Mouse (Mus musculus): ENCODE results near the gene Skiv2l. TPM values are rescaled to one million over a fixed set of nuclear protein-coding genes. Genes with fewer than 3 reads are reported as not detected.

Gene Skiv2l
- total and polyA plus RNA-seq, 2 experiments from 2014 or later: 42.8 to 97.7 TPM

- Histone ChIP-seq H3K36me3 (ENCODE audit: insufficient read depth) (no peaks in the 10 kb centered on the region), H3K4me2 (ENCODE audit: low read depth) (no peak overlapping the region), H3K4me3 (ENCODE audit: low read depth, low read length) (no peak overlapping the region), H3K27me3 (ENCODE audit: insufficient read depth, low read length) (no peaks in the 10 kb centered on the region), H3K9me3 (ENCODE audit: low read length) (no peaks in the 10 kb centered on the region), H3K9ac (no peak overlapping the region), H3K27ac (ENCODE audit: low read depth, low read length) (no peak overlapping the region), H3K4me1 (ENCODE audit: insufficient read depth) (no peaks in the 10 kb centered on the region)
- WGBS: 68% methylated on average over 9 of the region's 9 CpGs
- DNase-seq (peak; percentile 21), ATAC-seq (no peak)
- peak; percentile 54 for TF ChIP-seq CTCF (IDR thresholded peaks at IDR 0.05; ENCODE audit: low read depth)
Measured at GRCm38 (mm10) chr17:34795633-34796032, 54.4 kb downstream of the Skiv2l start.

GRCm38 (mm10) chr17:34795016-34795415 lies 55.0 kb downstream of the Skiv2l start:
- no peaks in the 10 kb centered on the region for H3K27me3 ChIP-seq (ENCODE audit: insufficient read depth, low read length)
- TF ChIP-seq CTCF (IDR thresholded peaks at IDR 0.05; ENCODE audit: low read depth): no peak
- DNase-seq: no peak
- no peaks in the 10 kb centered on the region for H3K9me3 ChIP-seq (ENCODE audit: low read length)
- no peak overlapping the region for H3K9ac ChIP-seq
- H3K4me2 ChIP-seq (ENCODE audit: low read depth): no peak overlapping the region
- H3K4me3 ChIP-seq (ENCODE audit: low read depth, low read length): no peak overlapping the region
- no peak overlapping the region for H3K27ac ChIP-seq (ENCODE audit: low read depth, low read length)
- no peaks in the 10 kb centered on the region for H3K4me1 ChIP-seq (ENCODE audit: insufficient read depth)
- no peak for ATAC-seq
- WGBS: 87% methylated on average over 10 of the region's 10 CpGs
- no peaks in the 10 kb centered on the region for H3K36me3 ChIP-seq (ENCODE audit: insufficient read depth)

Small RNAs within 50 kb of the gene (microRNA-seq; reads per million reads assigned to microRNA genes)
- gene Mir6970 (0 to 0.12 reads per million in 2 experiments), gene Mir6971 (1.2 to 4.5 reads per million in 2 experiments), gene Mir6972 (0 to 0.39 reads per million in 2 experiments)

Other genes starting within 250 kb of the Skiv2l start
Only the 30 nearest of the 37 such genes appear.
- gene Ppt2, start 221.7 kb downstream of the Skiv2l start, total RNA-seq (2014; rRNA removed): 24.2 and 27.2 TPM in 2 replicates
- gene Ppt2, start 221.7 kb downstream of the Skiv2l start, polyA plus RNA-seq (2015; fragmentation: Nextera tagmentation; extraction: Ambion mirVana): 17.6 and 20.2 TPM in 2 replicates
- 7.8 and 11.4 TPM in 2 replicates for gene Prrt1, start 220.7 kb downstream of the Skiv2l start, total RNA-seq (2014; rRNA removed)
- 12.2 and 15.1 TPM in 2 replicates for gene Prrt1, start 220.7 kb downstream of the Skiv2l start, polyA plus RNA-seq (2015; fragmentation: Nextera tagmentation; extraction: Ambion mirVana)
- 9.6 and 19.9 TPM in 2 replicates for gene Fkbpl, start 205.4 kb downstream of the Skiv2l start, total RNA-seq (2014; rRNA removed)
- gene Fkbpl, start 205.4 kb downstream of the Skiv2l start, polyA plus RNA-seq (2015; fragmentation: Nextera tagmentation; extraction: Ambion mirVana): 8.2 and 11.4 TPM in 2 replicates
- gene Atf6b, start 203.1 kb downstream of the Skiv2l start, total RNA-seq (2014; rRNA removed): 39.9 and 43.7 TPM in 2 replicates
- 86.1 and 86.4 TPM in 2 replicates for gene Atf6b, start 203.1 kb downstream of the Skiv2l start, polyA plus RNA-seq (2015; fragmentation: Nextera tagmentation; extraction: Ambion mirVana)
- gene Tnxb, start 179.7 kb downstream of the Skiv2l start, total RNA-seq (2014; rRNA removed): 1.0 and 1.7 TPM in 2 replicates
- gene Tnxb, start 179.7 kb downstream of the Skiv2l start, polyA plus RNA-seq (2015; fragmentation: Nextera tagmentation; extraction: Ambion mirVana): 0.08 and 0.16 TPM in 2 replicates
- 1.5 and 1.6 TPM in 2 replicates for gene C4b, start 106.3 kb downstream of the Skiv2l start, total RNA-seq (2014; rRNA removed)
- 0.59 and 0.75 TPM in 2 replicates for gene C4b, start 106.3 kb downstream of the Skiv2l start, polyA plus RNA-seq (2015; fragmentation: Nextera tagmentation; extraction: Ambion mirVana)
- gene Cyp21a1, start 45.6 kb downstream of the Skiv2l start, total RNA-seq (2014; rRNA removed): not detected in 2 replicates
- not detected in 2 replicates for gene Cyp21a1, start 45.6 kb downstream of the Skiv2l start, polyA plus RNA-seq (2015; fragmentation: Nextera tagmentation; extraction: Ambion mirVana)
- 41.9 and 55.6 TPM in 2 replicates for gene Stk19, start 13.3 kb downstream of the Skiv2l start, total RNA-seq (2014; rRNA removed)
- gene Stk19, start 13.3 kb downstream of the Skiv2l start, polyA plus RNA-seq (2015; fragmentation: Nextera tagmentation; extraction: Ambion mirVana): 55.7 and 61.1 TPM in 2 replicates
- 40.0 and 46.0 TPM in 2 replicates for gene Dxo, start 13.2 kb downstream of the Skiv2l start, total RNA-seq (2014; rRNA removed)
- gene Dxo, start 13.2 kb downstream of the Skiv2l start, polyA plus RNA-seq (2015; fragmentation: Nextera tagmentation; extraction: Ambion mirVana): 56.0 and 57.8 TPM in 2 replicates
- gene Nelfe, start 181 bp upstream of the Skiv2l start, total RNA-seq (2014; rRNA removed): 32.0 and 56.2 TPM in 2 replicates
- 49.6 and 54.6 TPM in 2 replicates for gene Nelfe, start 181 bp upstream of the Skiv2l start, polyA plus RNA-seq (2015; fragmentation: Nextera tagmentation; extraction: Ambion mirVana)
- 0.67 and 1.4 TPM in 2 replicates for gene Cfb, start 12.3 kb upstream of the Skiv2l start, total RNA-seq (2014; rRNA removed)
- gene Cfb, start 12.3 kb upstream of the Skiv2l start, polyA plus RNA-seq (2015; fragmentation: Nextera tagmentation; extraction: Ambion mirVana): 1.0 and 1.7 TPM in 2 replicates
- 25.2 and 32.6 TPM in 2 replicates for gene Zbtb12, start 29.3 kb upstream of the Skiv2l start, total RNA-seq (2014; rRNA removed)
- 5.3 and 7.7 TPM in 2 replicates for gene Zbtb12, start 29.3 kb upstream of the Skiv2l start, polyA plus RNA-seq (2015; fragmentation: Nextera tagmentation; extraction: Ambion mirVana)
- not detected in 2 replicates for gene Gm20547, start 31.8 kb upstream of the Skiv2l start, total RNA-seq (2014; rRNA removed)
- gene Gm20547, start 31.8 kb upstream of the Skiv2l start, polyA plus RNA-seq (2015; fragmentation: Nextera tagmentation; extraction: Ambion mirVana): not detected in 2 replicates
- 2.6 and 6.1 TPM in 2 replicates for gene C2, start 48.1 kb upstream of the Skiv2l start, total RNA-seq (2014; rRNA removed)
- 3.0 and 3.5 TPM in 2 replicates for gene C2, start 48.1 kb upstream of the Skiv2l start, polyA plus RNA-seq (2015; fragmentation: Nextera tagmentation; extraction: Ambion mirVana)
- gene Ehmt2, start 48.3 kb upstream of the Skiv2l start, total RNA-seq (2014; rRNA removed): 293 and 302 TPM in 2 replicates
- 45.5 and 61.8 TPM in 2 replicates for gene Ehmt2, start 48.3 kb upstream of the Skiv2l start, polyA plus RNA-seq (2015; fragmentation: Nextera tagmentation; extraction: Ambion mirVana)
- not detected in 2 replicates for gene Slc44a4, start 64.3 kb upstream of the Skiv2l start, total RNA-seq (2014; rRNA removed)
- 0.06 TPM in 1 of 2 replicates, not detected in the other for gene Slc44a4, start 64.3 kb upstream of the Skiv2l start, polyA plus RNA-seq (2015; fragmentation: Nextera tagmentation; extraction: Ambion mirVana)
- gene Neu1, start 81.0 kb upstream of the Skiv2l start, total RNA-seq (2014; rRNA removed): 36.7 and 36.8 TPM in 2 replicates
- 33.5 and 34.5 TPM in 2 replicates for gene Neu1, start 81.0 kb upstream of the Skiv2l start, polyA plus RNA-seq (2015; fragmentation: Nextera tagmentation; extraction: Ambion mirVana)
- gene Hspa1b, start 109.0 kb upstream of the Skiv2l start, total RNA-seq (2014; rRNA removed): 5.2 and 8.1 TPM in 2 replicates
- 0.42 and 0.52 TPM in 2 replicates for gene Hspa1b, start 109.0 kb upstream of the Skiv2l start, polyA plus RNA-seq (2015; fragmentation: Nextera tagmentation; extraction: Ambion mirVana)
- gene Gm20481, start 119.7 kb upstream of the Skiv2l start, total RNA-seq (2014; rRNA removed): not detected in 2 replicates
- not detected in 2 replicates for gene Gm20481, start 119.7 kb upstream of the Skiv2l start, polyA plus RNA-seq (2015; fragmentation: Nextera tagmentation; extraction: Ambion mirVana)
- 7.9 and 13.8 TPM in 2 replicates for gene Hspa1a, start 121.9 kb upstream of the Skiv2l start, total RNA-seq (2014; rRNA removed)
- gene Hspa1a, start 121.9 kb upstream of the Skiv2l start, polyA plus RNA-seq (2015; fragmentation: Nextera tagmentation; extraction: Ambion mirVana): 7.6 and 8.5 TPM in 2 replicates
- 0.24 and 0.46 TPM in 2 replicates for gene Hspa1l, start 122.5 kb upstream of the Skiv2l start, total RNA-seq (2014; rRNA removed)
- gene Hspa1l, start 122.5 kb upstream of the Skiv2l start, polyA plus RNA-seq (2015; fragmentation: Nextera tagmentation; extraction: Ambion mirVana): 0.36 and 0.50 TPM in 2 replicates
- 29.1 and 38.9 TPM in 2 replicates for gene Lsm2, start 131.7 kb upstream of the Skiv2l start, total RNA-seq (2014; rRNA removed)
- 111 and 120 TPM in 2 replicates for gene Lsm2, start 131.7 kb upstream of the Skiv2l start, polyA plus RNA-seq (2015; fragmentation: Nextera tagmentation; extraction: Ambion mirVana)
- 84.4 and 93.4 TPM in 2 replicates for gene Vars, start 150.8 kb upstream of the Skiv2l start, total RNA-seq (2014; rRNA removed)
- 36.7 and 45.4 TPM in 2 replicates for gene Vars, start 150.8 kb upstream of the Skiv2l start, polyA plus RNA-seq (2015; fragmentation: Nextera tagmentation; extraction: Ambion mirVana)
- gene Vwa7, start 166.4 kb upstream of the Skiv2l start, total RNA-seq (2014; rRNA removed): 0.14 and 0.31 TPM in 2 replicates
- 0.08 TPM in 1 of 2 replicates, not detected in the other for gene Vwa7, start 166.4 kb upstream of the Skiv2l start, polyA plus RNA-seq (2015; fragmentation: Nextera tagmentation; extraction: Ambion mirVana)
- 2.2 and 2.7 TPM in 2 replicates for gene Sapcd1, start 177.8 kb upstream of the Skiv2l start, total RNA-seq (2014; rRNA removed)
- 1.6 TPM in 2 replicates for gene Sapcd1, start 177.8 kb upstream of the Skiv2l start, polyA plus RNA-seq (2015; fragmentation: Nextera tagmentation; extraction: Ambion mirVana)
- 1.3 and 2.2 TPM in 2 replicates for gene Msh5, start 196.5 kb upstream of the Skiv2l start, total RNA-seq (2014; rRNA removed)
- gene Msh5, start 196.5 kb upstream of the Skiv2l start, polyA plus RNA-seq (2015; fragmentation: Nextera tagmentation; extraction: Ambion mirVana): 1.1 and 1.3 TPM in 2 replicates
- gene Clic1, start 199.8 kb upstream of the Skiv2l start, total RNA-seq (2014; rRNA removed): 26.8 and 29.3 TPM in 2 replicates
- gene Clic1, start 199.8 kb upstream of the Skiv2l start, polyA plus RNA-seq (2015; fragmentation: Nextera tagmentation; extraction: Ambion mirVana): 47.9 and 50.5 TPM in 2 replicates
- 167 and 220 TPM in 2 replicates for gene Ddah2, start 208.8 kb upstream of the Skiv2l start, total RNA-seq (2014; rRNA removed)
- gene Ddah2, start 208.8 kb upstream of the Skiv2l start, polyA plus RNA-seq (2015; fragmentation: Nextera tagmentation; extraction: Ambion mirVana): 261 and 299 TPM in 2 replicates
- not detected in 2 replicates for gene Ly6g6c, start 215.2 kb upstream of the Skiv2l start, total RNA-seq (2014; rRNA removed)
- gene Ly6g6c, start 215.2 kb upstream of the Skiv2l start, polyA plus RNA-seq (2015; fragmentation: Nextera tagmentation; extraction: Ambion mirVana): not detected in 2 replicates
- gene Mpig6b, start 216.0 kb upstream of the Skiv2l start, total RNA-seq (2014; rRNA removed): not detected in 2 replicates
- gene Mpig6b, start 216.0 kb upstream of the Skiv2l start, polyA plus RNA-seq (2015; fragmentation: Nextera tagmentation; extraction: Ambion mirVana): 0.08 TPM in 2 replicates

All from forebrain, postnatal 0 days (tissue).